Mouse (Mus musculus): ENCODE data around the gene Tcf21. TPM values are rescaled to one million over a fixed set of nuclear protein-coding genes. Genes with fewer than 3 reads are reported as not detected.

Gene Tcf21
- total and polyA plus RNA-seq, 2 experiments from 2014 or later = 0.47 to 0.89 TPM

GRCm38 (mm10) chr10:22816237-22816762 lies 3.7 kb downstream of the Tcf21 start:
- DNase-seq (ENCODE audit: low spot score) (no peak), ATAC-seq (no peak)
- no peak overlapping the region for H3K27ac ChIP-seq
- H3K9ac ChIP-seq (replicated peaks; ENCODE audit: low read length) = no peak overlapping the region
- TF ChIP-seq CTCF (IDR thresholded peaks at IDR 0.05; ENCODE audit: low read depth) = no peak
- H3K4me1 ChIP-seq (ENCODE audit: insufficient read depth, low read length) = no peaks in the 10 kb centered on the region
- no peak overlapping the region for H3K4me3 ChIP-seq (ENCODE audit: low read length)
- 1% methylated on average over 28 of the region's 28 CpGs for WGBS
- H3K4me2 ChIP-seq (ENCODE audit: low read depth, low read length) = no peak overlapping the region
- peaks cover 81% of the 10 kb centered on the region for H3K27me3 ChIP-seq (ENCODE audit: insufficient read depth, low read length)
- no peaks in the 10 kb centered on the region for H3K9me3 ChIP-seq (ENCODE audit: low read length)
- H3K36me3 ChIP-seq (ENCODE audit: insufficient read depth, low read length) = no peaks in the 10 kb centered on the region

- no peak for TF ChIP-seq CTCF (IDR thresholded peaks at IDR 0.05; ENCODE audit: low read depth)
- no peaks in the 10 kb centered on the region for H3K9me3 ChIP-seq (ENCODE audit: low read length)
- under 1% methylated on average over 19 of the region's 19 CpGs for WGBS
- H3K27me3 ChIP-seq (ENCODE audit: insufficient read depth, low read length) = peaks cover 76% of the 10 kb centered on the region
- ATAC-seq = no peak
- no peak for DNase-seq (ENCODE audit: low spot score)
- H3K4me3 ChIP-seq (ENCODE audit: low read length) = no peak overlapping the region
- H3K36me3 ChIP-seq (ENCODE audit: insufficient read depth, low read length) = no peaks in the 10 kb centered on the region
- no peak overlapping the region for H3K9ac ChIP-seq (replicated peaks; ENCODE audit: low read length)
- no peak overlapping the region for H3K27ac ChIP-seq
- no peak overlapping the region for H3K4me2 ChIP-seq (ENCODE audit: low read depth, low read length)
- no peaks in the 10 kb centered on the region for H3K4me1 ChIP-seq (ENCODE audit: insufficient read depth, low read length)
Observed at GRCm38 (mm10) chr10:22815461-22816236, 4.3 kb downstream of the Tcf21 start.

GRCm38 (mm10) chr10:22814771-22815170 lies 5.2 kb downstream of the Tcf21 start:
- no peaks in the 10 kb centered on the region for H3K9me3 ChIP-seq (ENCODE audit: low read length)
- ATAC-seq = no peak
- no peaks in the 10 kb centered on the region for H3K4me1 ChIP-seq (ENCODE audit: insufficient read depth, low read length)
- no peaks in the 10 kb centered on the region for H3K36me3 ChIP-seq (ENCODE audit: insufficient read depth, low read length)
- H3K4me2 ChIP-seq (ENCODE audit: low read depth, low read length) = no peak overlapping the region
- H3K9ac ChIP-seq (replicated peaks; ENCODE audit: low read length) = no peak overlapping the region
- peaks cover 75% of the 10 kb centered on the region for H3K27me3 ChIP-seq (ENCODE audit: insufficient read depth, low read length)
- H3K27ac ChIP-seq = no peak overlapping the region
- TF ChIP-seq CTCF (IDR thresholded peaks at IDR 0.05; ENCODE audit: low read depth) = no peak
- no peak overlapping the region for H3K4me3 ChIP-seq (ENCODE audit: low read length)
- DNase-seq (ENCODE audit: low spot score) = no peak
- 0% methylated on average over 2 of the region's 2 CpGs for WGBS

GRCm38 (mm10) chr10:22814294-22814693 lies 5.7 kb downstream of the Tcf21 start:
- no peaks in the 10 kb centered on the region for H3K4me1 ChIP-seq (ENCODE audit: insufficient read depth, low read length)
- WGBS = 0% methylated on average over 8 of the region's 8 CpGs
- H3K36me3 ChIP-seq (ENCODE audit: insufficient read depth, low read length) = no peaks in the 10 kb centered on the region
- ATAC-seq (no peak), DNase-seq (ENCODE audit: low spot score) (no peak)
- no peak overlapping the region for H3K4me2 ChIP-seq (ENCODE audit: low read depth, low read length)
- H3K27me3 ChIP-seq (ENCODE audit: insufficient read depth, low read length) = peaks cover 71% of the 10 kb centered on the region
- no peak overlapping the region for H3K4me3 ChIP-seq (ENCODE audit: low read length)
- no peak for TF ChIP-seq CTCF (IDR thresholded peaks at IDR 0.05; ENCODE audit: low read depth)
- H3K27ac ChIP-seq = no peak overlapping the region
- no peak overlapping the region for H3K9ac ChIP-seq (replicated peaks; ENCODE audit: low read length)
- no peaks in the 10 kb centered on the region for H3K9me3 ChIP-seq (ENCODE audit: low read length)

- Histone ChIP-seq H3K36me3 (ENCODE audit: insufficient read depth, low read length) (no peaks in the 10 kb centered on the region), H3K4me1 (ENCODE audit: insufficient read depth, low read length) (no peaks in the 10 kb centered on the region), H3K4me2 (ENCODE audit: low read depth, low read length) (no peak overlapping the region), H3K4me3 (ENCODE audit: low read length) (no peak overlapping the region), H3K27ac (no peak overlapping the region), H3K9me3 (ENCODE audit: low read length) (no peaks in the 10 kb centered on the region), H3K9ac (replicated peaks; ENCODE audit: low read length) (no peak overlapping the region), H3K27me3 (ENCODE audit: insufficient read depth, low read length) (peaks cover 65% of the 10 kb centered on the region)
- DNase-seq (ENCODE audit: low spot score) (no peak), ATAC-seq (no peak)
- TF ChIP-seq CTCF (IDR thresholded peaks at IDR 0.05; ENCODE audit: low read depth) = no peak
- WGBS = under 1% methylated on average over 18 of the region's 18 CpGs
Observed at GRCm38 (mm10) chr10:22813317-22813960, 6.5 kb downstream of the Tcf21 start.

- Histone ChIP-seq H3K36me3 (ENCODE audit: insufficient read depth, low read length) (no peaks in the 10 kb centered on the region), H3K4me3 (ENCODE audit: low read length) (no peak overlapping the region), H3K27ac (no peak overlapping the region), H3K9me3 (ENCODE audit: low read length) (no peaks in the 10 kb centered on the region), H3K4me1 (ENCODE audit: insufficient read depth, low read length) (no peaks in the 10 kb centered on the region), H3K9ac (replicated peaks; ENCODE audit: low read length) (no peak overlapping the region), H3K27me3 (ENCODE audit: insufficient read depth, low read length) (peaks cover 56% of the 10 kb centered on the region), H3K4me2 (ENCODE audit: low read depth, low read length) (no peak overlapping the region)
- TF ChIP-seq CTCF (IDR thresholded peaks at IDR 0.05; ENCODE audit: low read depth) = no peak
- WGBS = 13% methylated on average over 12 of the region's 12 CpGs
- DNase-seq (ENCODE audit: low spot score) = peak; percentile 13
- ATAC-seq = no peak
Observed at GRCm38 (mm10) chr10:22811921-22812320, 8.1 kb downstream of the Tcf21 start.

GRCm38 (mm10) chr10:22782684-22783083 lies 37.3 kb downstream of the Tcf21 start:
- Histone ChIP-seq H3K27ac (no peak overlapping the region), H3K4me1 (ENCODE audit: insufficient read depth, low read length) (no peaks in the 10 kb centered on the region), H3K4me2 (ENCODE audit: low read depth, low read length) (no peak overlapping the region), H3K4me3 (ENCODE audit: low read length) (no peak overlapping the region), H3K27me3 (ENCODE audit: insufficient read depth, low read length) (no peaks in the 10 kb centered on the region), H3K9ac (replicated peaks; ENCODE audit: low read length) (no peak overlapping the region), H3K36me3 (ENCODE audit: insufficient read depth, low read length) (no peaks in the 10 kb centered on the region), H3K9me3 (ENCODE audit: low read length) (no peaks in the 10 kb centered on the region)
- ATAC-seq (no peak), DNase-seq (ENCODE audit: low spot score) (no peak)
- TF ChIP-seq CTCF (IDR thresholded peaks at IDR 0.05; ENCODE audit: low read depth) = peak; percentile 38; the same call in 1 of the 2 replicates
- 52% methylated on average over 3 of the region's 3 CpGs for WGBS

Data from hindbrain, postnatal 0 days (tissue).